Mouse (Mus musculus) right cerebral cortex, adult 2 months (tissue): ENCODE data around the gene Zfp367.

Source experiments
- DNase-seq, 2 experiments: peaks; one replicate each; pipeline ENCODE4 v3.0.0; 2021 to 2022; ENCODE audit warnings: low spot score in 2 of 2

Zfp367 gene

DNA sequence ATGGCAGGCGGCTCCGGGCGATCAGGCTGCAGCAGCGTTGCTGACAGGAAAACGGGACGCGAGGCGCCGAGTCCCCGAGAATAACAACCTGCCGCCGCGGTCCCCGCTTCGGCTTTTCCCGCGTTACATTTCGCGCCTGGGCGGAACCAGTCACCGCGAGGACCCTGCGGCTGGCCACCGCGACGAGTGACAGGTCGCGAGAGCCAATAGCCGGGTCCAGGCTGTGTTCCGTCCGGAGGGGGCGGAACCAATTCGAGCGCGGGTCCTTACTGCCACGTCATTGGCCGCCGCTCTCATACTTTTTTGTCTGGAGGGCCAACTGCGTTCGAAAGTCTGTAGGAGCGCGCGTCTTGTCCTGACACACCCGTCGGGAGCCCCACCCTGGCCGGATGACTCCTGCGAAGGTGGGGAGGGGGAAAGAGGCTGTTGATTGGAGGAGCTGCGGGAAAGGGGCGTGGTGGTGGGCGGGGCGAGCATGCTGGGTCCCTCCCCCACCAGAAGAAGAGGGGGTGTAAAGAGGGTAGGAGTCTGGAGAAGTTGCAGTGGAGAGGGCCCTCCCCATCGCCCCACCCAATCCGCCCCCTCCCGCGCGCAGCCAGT is at the start of gene Zfp367:
Zfp367 (minus strand) TSS at position 120 of the 600 bp plus-strand sequence.
- peak; percentile 96 to 97 for DNase-seq

DNA sequence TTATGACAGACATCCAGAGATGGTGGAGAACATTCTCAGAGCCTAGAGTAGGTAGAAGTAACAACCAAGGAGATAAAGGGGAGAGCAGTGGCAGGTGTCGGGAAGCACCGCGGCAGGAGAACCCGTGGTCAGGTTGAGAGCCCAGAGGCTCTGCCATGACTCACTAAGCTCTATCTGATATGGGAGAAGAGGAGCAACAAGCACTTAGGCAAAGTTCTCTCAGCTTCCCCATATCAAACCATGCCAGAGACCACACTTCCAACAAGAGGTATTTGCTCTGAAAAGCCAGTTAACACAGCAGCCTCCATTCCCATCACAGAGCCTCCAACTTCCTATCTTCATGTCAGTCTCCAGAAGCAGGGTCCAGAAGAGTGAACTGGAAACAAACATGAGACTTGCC is 47.9 kb upstream of the Zfp367 start:
- DNase-seq = no peak

DNA sequence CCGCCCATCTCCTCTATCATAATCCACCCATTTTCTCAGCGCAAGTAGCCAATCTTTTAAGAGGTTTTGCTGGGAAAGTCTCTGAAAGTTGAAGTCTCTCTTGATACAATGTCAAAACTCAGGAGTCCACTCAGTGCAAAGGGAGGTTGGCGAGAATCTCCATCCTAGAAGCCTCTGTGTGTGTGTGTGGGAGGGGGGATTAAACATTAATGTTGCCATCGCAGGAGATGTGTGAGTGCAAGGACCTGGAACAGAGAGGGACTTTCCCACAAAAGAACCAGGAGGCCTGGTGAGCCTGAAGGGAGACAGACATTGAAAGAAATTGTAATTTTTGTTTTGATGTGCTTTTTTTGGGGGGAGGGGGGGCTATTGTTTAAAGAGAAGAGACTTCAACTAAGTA is 45.3 kb upstream of the Zfp367 start:
- DNase-seq = no peak

DNA sequence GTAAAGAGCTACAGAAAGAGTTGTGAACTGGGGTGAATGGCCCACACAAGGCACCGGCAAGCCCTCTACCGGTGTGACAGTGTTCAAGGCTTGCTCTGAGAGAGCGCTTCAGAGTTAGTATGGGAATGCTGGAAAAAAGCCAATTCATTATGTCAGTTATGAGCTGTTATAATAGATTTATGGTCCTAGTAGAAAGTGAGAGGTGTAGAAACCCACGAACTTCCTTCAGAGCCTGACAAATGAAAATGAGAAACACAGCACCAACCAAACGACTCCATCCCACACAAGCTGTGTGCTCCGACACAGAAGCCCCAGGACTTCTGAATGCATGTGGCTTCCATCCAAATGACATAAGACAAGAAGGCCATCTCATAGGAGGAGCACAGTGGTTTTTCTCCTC is 44.9 kb upstream of the Zfp367 start:
- no peak for DNase-seq

DNA sequence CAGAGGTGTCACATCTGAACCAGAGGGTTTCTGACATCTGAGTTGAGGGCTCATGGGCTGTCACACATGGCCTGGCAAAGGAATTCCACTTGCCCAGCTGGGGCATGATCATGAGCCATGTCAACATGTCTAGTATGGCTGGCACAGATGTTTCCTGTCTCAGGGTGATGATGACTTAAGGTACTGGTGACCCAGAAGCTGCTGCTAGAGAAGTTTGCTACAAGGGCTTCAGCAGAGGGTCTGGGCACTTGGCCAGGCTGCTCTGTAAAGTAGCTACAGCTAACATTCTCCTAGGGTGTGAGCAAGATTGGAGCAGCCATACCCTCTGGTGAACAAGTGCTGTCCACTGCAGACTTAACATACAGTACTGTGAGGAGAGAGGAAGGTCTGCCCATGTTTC is 34.1 kb upstream of the Zfp367 start:
- no peak for DNase-seq

DNA sequence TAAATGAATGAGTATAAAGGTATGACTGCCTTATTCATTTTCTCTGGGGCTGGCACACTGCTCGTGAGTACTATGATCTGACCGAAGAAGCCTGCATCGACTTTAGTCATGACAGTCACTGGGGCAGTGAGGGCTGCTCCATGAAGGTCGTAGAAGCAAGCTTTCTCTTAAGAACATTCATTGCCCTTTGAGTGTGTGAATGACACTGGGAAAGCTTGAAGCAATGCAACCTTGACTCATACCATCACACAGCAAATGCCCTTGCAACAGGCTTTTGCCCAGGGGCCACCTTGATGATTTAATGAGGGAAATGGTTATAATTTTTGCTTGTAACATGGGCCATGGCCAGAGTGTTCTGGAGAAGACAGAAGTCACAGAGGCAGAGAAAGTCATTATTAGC is 33.5 kb upstream of the Zfp367 start:
- no peak for DNase-seq

DNA sequence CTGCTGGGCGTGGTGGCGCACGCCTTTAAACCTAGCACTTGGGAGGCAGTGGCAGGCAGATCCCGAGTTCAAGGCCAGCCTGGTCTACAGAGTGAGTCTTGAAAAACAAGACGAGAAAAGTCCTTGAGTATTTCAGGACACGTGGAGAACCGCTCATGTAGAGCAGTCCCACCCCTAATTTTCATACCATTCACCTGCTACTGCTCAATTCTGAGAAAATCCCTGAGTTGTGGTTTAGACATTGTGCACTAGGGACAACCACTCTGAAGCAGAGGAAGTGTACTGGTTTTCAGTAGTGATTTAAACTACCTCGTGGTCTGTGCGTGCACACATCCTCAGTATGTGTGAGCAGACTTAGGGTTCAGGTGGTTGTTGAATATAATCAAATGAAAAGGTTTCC is 32.6 kb upstream of the Zfp367 start:
- no peak for DNase-seq

DNA sequence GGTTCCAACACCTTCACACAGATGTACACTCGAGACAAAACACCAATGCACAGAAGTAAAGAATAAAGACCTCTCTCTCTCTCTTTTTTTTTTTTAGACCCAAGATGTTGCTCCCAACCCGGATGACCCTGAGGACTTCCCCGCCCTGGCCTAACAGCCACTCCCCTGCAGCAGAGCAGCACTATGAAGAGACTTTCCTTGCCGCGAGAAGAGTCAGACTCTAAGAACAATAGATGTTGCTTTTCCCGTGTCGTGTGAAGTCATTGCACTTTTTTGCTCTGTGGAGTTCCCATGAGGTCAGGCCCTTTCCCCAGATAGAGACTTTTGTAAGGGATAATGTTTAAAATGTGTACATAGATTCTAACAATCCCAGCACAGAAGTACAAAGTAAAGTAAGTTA is 32.2 kb upstream of the Zfp367 start:
- DNase-seq = no peak

DNA sequence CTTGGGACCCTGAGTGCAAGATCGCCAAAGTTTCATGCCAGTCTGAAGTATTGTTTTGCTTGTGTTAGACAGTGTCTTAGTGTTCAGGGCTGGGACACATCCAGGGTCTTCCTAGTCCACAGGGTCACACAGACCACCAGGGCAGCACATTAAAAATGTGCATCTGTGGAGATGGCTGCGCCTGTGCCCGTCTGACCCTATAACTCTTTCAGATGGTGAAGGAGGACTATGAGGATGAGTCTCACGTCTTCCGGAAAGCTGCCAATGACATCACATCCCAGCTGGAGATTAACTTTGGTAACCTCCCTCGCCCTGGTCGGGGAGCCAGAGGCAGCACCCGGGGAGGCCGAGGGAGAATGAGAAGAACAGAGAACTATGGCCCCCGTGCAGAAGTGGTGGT is 31.4 kb upstream of the Zfp367 start:
- no peak for DNase-seq

DNA sequence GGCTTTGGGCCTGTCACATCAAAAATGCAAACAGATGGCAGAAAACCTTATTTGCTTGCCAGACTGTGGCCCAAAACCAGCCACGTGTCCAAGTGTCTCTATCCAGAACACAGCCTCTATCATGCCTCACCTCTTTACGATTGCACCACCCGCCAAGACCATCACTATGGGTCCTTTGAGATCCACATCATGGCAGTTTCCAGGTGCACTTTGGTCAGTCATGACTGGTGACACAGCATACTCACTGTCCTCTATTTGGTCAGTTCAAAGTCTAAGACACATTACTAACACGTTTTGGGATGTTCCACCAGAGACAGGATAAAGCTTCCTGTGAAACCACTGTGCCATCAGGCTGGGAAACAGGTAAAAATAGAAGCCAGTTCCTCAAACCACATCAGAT is 30.6 kb upstream of the Zfp367 start:
- DNase-seq = no peak

DNA sequence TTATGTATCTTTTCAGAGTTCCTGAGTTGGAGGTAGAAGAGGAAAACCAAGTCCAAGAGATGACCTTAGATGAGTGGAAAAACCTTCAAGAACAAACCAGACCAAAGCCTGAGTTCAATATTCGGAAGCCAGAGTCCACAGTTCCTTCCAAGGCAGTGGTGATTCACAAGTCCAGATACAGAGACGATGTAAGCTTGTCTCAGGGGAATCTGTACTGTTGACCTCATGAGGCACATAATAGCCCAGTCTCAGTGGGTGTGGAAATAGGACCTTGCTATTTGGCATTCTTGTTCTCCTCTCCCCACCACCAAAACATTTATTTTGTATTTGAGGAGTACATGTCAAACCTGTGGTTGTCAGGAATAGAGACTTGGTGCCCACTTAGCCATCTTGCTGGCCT is 29.1 kb upstream of the Zfp367 start:
- DNase-seq = no peak

DNA sequence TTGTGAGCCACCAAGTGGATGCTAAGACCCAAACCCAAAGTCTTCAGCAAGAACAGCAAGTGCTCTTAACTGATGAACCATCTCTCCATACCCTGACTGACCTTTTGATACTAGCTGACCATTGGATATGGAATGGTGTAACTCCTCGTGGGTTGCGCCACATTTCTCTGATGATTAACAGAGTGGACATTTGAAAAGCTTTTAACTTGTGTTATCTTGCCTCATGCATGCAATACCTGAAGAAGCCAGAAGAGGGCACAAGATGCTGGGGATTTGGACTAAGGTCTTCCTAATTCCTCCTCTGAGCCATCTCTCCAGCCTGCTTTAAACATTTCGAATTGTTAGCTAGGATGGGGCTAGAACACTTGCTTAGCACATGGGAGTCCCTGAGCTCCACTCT is 27.9 kb upstream of the Zfp367 start:
- DNase-seq = peak; percentile 44 to 66

DNA sequence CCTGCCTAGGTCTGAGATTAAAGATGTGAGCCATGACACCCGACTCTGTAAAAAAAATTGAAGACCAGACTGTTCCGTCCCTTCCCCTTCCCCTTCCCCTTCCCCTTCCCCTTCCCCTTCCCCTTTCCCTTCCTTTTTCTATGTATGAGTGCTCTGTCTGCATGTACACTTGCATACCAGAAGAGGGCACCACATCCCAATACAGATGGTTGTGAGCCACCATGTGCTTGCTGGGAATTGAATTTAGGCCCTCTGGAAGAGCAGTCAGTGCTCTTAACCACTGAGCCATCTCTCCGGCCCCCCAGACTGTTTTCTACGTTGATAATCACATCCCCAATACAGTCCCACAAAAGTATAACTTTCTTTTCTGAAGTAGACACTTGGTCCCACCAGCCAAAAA is 27.3 kb upstream of the Zfp367 start:
- DNase-seq = no peak

DNA sequence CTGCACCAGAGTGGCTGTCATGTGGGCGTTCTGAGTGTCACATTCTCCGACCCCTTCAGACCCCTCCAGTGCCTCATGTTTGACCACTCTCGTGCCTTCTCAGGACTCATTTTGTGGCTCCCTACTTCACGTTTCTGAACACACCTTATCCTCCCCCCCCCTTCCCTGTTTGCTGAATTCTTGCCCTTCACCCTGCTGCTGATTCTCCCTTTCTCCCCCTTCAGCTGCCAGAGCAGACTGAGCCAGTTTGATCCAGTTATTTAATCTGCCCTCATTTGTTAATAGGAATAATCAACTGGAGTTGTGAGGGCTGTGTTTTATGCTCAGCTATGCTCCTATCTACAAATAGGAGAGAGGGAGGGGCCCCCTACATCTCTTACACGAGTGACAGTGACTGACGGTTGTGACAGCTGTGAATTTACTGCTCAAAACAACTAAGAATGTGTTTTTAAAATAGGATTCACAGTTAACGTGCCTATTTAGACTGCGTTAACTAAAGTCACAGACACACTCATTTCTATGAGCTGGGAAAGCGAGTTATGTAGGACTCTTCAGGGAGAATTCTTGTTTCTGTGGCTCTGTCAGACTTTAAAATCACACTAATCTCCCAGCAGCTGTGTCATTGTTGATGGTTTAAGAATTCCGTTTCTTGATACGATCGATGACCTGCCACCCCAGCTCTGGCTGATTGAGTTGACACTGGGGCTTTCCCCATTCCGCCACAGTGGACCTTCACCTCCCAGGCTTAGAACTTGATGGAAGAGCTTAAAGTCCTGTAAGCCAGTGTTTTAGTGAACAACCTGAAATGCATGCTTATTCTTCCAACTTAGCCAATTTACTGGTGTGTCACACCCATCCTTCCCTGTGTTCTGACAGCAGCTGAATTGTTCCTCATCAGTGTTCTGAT is 26.0 kb upstream of the Zfp367 start:
- DNase-seq = no peak

DNA sequence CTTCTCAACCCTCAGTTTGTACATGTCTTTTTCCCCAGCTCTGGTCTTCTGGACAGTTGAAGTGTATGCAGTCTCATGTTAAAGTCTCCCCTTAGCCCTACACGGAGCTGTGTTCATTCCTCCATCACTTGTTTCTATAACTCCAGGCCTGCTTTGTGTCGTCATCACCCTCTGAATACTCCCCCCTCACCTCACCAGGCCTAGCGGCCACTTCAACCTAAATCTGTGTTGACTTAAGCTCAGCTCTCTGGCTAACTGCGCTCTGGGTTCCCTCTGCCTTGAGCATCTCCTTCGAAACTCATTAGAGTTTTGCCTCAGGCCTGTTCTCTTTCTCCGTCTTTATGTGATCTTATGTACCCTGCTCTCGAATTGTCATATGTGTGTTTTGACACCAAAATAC is 25.0 kb upstream of the Zfp367 start:
- DNase-seq = no peak

DNA sequence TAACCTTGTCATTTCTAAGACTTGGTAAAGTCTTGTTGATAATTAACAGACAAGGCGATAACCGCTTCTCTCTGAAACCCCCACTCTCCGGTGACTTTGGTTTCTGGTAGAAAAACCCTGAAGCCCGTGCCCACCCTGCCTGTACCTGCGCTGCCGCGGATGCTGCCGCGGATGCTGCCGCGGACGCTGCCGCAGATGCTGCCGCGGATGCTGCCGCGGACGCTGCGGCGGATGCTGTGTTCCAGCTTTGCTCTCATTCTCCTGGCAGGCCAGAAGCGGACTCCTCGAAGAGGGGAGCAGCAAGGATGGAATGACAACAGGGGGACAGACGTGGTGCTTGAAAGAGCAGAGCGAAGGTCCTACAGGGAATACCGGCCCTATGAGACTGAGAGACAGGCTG is 16.7 kb upstream of the Zfp367 start:
- no peak for DNase-seq

DNA sequence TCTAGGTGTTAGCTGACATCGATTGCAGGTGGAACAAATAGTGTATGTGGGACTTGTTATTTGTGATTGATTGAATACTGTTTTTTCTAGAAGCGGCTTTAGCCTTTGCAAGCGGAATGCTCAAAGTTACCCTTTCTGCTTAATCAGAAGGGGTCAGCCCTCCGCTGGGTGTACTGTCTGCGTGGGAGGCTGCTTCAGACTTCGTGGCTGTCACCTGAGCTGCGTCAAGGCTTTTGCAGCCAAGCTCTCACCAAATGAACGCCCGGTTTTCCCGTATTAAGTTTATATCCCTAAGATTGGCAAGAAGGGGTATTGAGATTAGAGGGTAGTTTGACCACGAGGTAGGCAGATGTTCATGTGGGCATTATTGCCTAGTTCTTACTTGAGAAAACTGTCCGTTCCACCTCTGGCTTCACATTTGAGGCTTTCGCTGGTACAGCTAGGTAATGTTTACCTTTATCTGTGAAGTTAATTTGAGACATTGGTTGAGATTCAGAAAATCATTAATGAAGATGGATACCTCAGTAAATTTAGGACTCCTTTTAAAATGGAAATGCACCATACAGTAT is 10.2 kb upstream of the Zfp367 start:
- DNase-seq = peak; percentile 37 to 45

DNA sequence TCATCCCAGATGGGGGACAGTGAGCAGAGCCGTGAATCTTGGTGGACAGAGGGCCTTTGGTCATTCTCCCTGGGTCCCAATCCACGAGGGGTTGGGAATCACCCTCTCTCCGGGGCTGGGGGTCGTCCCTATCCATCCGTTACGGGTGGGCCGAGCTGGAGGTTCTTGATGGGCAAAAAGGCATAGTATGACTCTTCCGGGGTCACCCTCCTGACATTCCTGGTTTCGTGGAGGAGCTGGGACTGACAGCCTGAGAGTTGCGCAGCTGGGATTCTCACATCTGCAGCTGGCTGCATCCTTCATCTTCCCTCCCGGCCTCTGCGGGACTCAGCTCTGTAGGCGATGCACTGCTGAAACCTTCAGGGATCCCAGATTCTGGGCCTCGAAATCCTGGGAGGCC is 9.6 kb upstream of the Zfp367 start:
- DNase-seq = peak; percentile 38 to 42

DNA sequence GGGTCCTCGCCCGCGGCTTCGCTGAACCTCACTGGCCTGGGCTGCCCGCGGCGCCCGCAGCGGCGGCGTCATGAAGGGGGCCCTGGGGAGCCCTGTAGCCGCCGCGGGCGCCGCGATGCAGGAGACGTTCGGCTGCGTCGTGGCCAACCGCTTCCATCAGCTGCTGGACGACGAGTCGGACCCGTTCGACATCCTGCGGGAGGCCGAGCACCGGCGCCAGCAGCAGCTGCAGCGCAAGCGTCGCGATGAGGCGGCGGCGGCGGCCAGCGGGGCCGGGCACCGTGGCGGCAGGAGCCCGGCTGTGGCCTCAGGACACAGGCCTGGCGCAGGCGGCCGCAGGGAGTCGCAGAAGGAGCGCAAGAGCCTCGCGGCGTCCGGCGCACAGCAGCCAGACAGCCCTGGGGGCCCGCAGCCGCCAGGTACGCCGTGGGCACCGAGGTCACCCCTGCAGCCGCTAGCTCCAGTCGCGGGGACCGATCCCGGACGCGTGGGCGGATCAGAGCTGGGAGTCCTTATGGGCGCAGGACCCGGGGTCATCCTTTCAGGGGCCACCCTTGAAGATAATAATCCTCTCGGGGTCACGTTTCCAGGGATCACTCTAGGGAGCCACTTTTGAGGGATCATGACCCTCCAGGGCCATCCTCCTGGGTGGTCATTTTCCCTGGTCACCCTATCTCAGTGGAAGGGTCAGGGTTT is 9.1 kb upstream of the Zfp367 start:
- DNase-seq = peak in 1 of 2 experiments; percentile 31

DNA sequence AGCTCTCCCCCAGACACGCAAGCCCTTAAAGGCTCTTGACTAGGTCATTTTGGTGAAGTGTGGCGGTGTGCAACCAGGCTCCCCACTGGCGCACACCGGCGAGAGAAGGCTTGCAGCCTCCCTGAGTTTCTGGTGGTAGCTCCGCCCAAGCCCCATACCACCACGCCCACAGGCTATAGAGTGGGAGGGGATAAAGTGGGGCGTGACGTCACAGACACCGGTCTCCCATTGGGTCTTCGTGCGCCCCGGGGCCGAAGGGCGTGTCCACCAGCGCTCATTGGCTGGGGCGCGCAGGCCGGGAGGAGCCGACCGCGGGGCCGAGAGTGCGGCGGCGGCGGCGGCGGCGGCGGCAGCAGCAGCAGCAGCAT is 8.5 kb upstream of the Zfp367 start, which contains the start of gene Habp4:
Habp4 (plus strand) TSS at position 277 of the 368 bp plus-strand sequence.
- peak; percentile 98 for DNase-seq

DNA sequence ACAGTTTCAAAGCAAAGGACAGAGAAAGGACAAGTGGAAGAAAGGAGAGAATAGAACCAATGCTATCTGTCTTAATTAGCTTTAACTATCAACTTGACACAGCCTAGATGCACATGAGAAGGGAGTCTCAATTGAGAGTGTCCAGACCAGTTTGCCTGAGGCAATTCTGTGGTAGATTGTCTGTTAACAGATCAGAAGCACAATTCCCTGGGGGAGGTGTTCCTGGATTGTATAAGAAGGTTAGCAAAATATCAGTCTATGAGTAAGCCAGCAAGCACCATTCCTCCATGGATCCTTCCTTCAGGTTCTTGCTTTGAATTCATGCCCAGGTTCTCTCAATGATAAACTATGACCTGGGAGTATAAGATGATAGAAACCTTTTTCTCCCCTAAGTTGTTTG is 4.0 kb upstream of the Zfp367 start:
- DNase-seq = no peak

DNA sequence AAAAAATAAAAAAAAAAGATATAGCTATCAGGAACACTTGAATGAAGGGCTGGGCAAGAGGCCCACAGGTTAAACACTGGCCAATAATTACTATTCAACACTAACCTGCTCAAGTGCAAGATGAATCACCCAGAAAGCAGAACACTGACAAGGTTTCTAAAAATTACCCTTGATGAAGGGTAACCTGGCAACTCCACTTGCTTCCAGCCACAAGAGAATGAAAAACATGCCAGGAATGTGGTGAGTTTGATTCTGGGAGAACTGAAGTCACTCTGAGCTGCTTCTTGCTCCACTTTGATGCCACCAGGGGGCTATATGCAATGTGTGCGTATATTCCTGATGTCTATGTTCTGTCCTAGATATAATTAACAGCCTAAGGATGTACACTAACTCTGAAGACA is 2.2 kb upstream of the Zfp367 start:
- no peak for DNase-seq
